Mouse (Mus musculus): Measurements from ENCODE around the gene Mecom.

- TF ChIP-seq CTCF (IDR thresholded peaks at IDR 0.05; ENCODE audit: extremely low read depth, insufficient read depth, insufficient read length, insufficient replicate concordance), result no peak
- TF ChIP-seq POLR2A (IDR thresholded peaks at IDR 0.05; ENCODE audit: low read depth, low read length), result no peak
These were observed 536.9 kb downstream of the Mecom start for GRCm38 (mm10) chr3:30010889-30011288.
